Mouse (Mus musculus) intestine, embryonic 14.5 days (tissue): ENCODE measurements around the gene Fosl2. TPM values are rescaled to one million over a fixed set of nuclear protein-coding genes. Genes with fewer than 3 reads are reported as not detected.
A peak's percentile ranks its signal among the peaks of the same experiment; 100 is the strongest.

Experiments used
- ATAC-seq: fragments of 200-750 bp; cut with Nextera tagmentation; replicated peaks from 2 replicates; pipeline ENCODE4 v1.8.0; 2017; ENCODE audit warnings: low read depth, moderate number of reproducible peaks, moderate TSS enrichment, moderate library complexity; ENCODE audit not compliant: low FRiP score, low TSS enrichment
- DNase-seq: peaks from one replicate; pipeline ENCODE4 v3.0.0-alpha.2; 2018; ENCODE audit warnings: low spot score
- H3K27ac ChIP-seq: fragments of 300-500 bp; sonication (generic); 2 replicates; pipeline ENCODE4 v1.5.1; 2014; ENCODE audit warnings: low read depth, mild to moderate bottlenecking, control low read depth
- H3K27me3 ChIP-seq: fragments of 300-500 bp; sonication (generic); replicated peaks from 2 replicates; pipeline ENCODE4 v1.6.1; 2014; ENCODE audit warnings: low read length, control low read depth; ENCODE audit not compliant: control insufficient read depth, insufficient read depth
- H3K36me3 ChIP-seq: fragments of 300-500 bp; sonication (generic); 2 replicates; pipeline ENCODE4 v1.6.1; 2014; ENCODE audit warnings: low read length, control low read depth; ENCODE audit not compliant: control insufficient read depth, insufficient read depth
- H3K4me1 ChIP-seq: fragments of 300-500 bp; sonication (generic); replicated peaks from 2 replicates; pipeline ENCODE4 v1.6.1; 2014; ENCODE audit warnings: low read length, control low read depth, mixed read lengths; ENCODE audit not compliant: control insufficient read depth, insufficient read depth
- H3K4me2 ChIP-seq: fragments of 300-500 bp; sonication (generic); 2 replicates; pipeline ENCODE4 v1.6.1; 2014; ENCODE audit warnings: low read length
- H3K4me3 ChIP-seq: fragments of 300-500 bp; sonication (generic); 2 replicates; pipeline ENCODE4 v1.5.1; 2014; ENCODE audit warnings: low read depth, low read length, control low read depth, mixed read lengths
- H3K9ac ChIP-seq: fragments of 300-500 bp; sonication (generic); 2 replicates; pipeline ENCODE4 v1.6.1; 2014; ENCODE audit warnings: mild to moderate bottlenecking, low read length
- H3K9me3 ChIP-seq: fragments of 300-500 bp; sonication (generic); 2 replicates; pipeline ENCODE4 v1.6.1; 2016; ENCODE audit warnings: low read length, control low read depth; ENCODE audit not compliant: control insufficient read depth
- WGBS: fragments of 180-500 bp; shearing (Covaris S2); extraction: QIAGEN DNeasy Blood & Tissue Kit; methylation state at CpG from one replicate; pipeline ENCODE4 v1.1.7; 2014; 5-methylcytosine and 5-hydroxymethylcytosine counted together
- polyA plus RNA-seq: library from polyadenylated mRNA; unstranded; fragments of >200 nt; fragmentation: Nextera tagmentation; extraction: Ambion mirVana; gene quantifications from 2 replicates; pipeline ENCODE4 v1.2.1, GENCODE M21; 2014

The Fosl2 gene
- polyA plus RNA-seq, 1 experiment from 2014 or later: 10.2 TPM

GRCm38 (mm10) chr5:32103545-32103944 lies 32.1 kb upstream of the Fosl2 start:
- 98% methylated on average over 1 of the region's 1 CpGs for WGBS
- H3K9ac ChIP-seq: no peak overlapping the region
- H3K27ac ChIP-seq: no peak overlapping the region
- no peaks in the 10 kb centered on the region for H3K9me3 ChIP-seq
- peaks cover 16% of the 10 kb centered on the region for H3K4me1 ChIP-seq
- no peak for DNase-seq
- no peak for ATAC-seq
- no peak overlapping the region for H3K4me3 ChIP-seq
- H3K27me3 ChIP-seq: no peaks in the 10 kb centered on the region
- no peak overlapping the region for H3K4me2 ChIP-seq
- no peaks in the 10 kb centered on the region for H3K36me3 ChIP-seq

GRCm38 (mm10) chr5:32104119-32104990 lies 31.2 kb upstream of the Fosl2 start:
- H3K36me3 ChIP-seq: no peaks in the 10 kb centered on the region
- no peak overlapping the region for H3K4me2 ChIP-seq
- H3K4me3 ChIP-seq: no peak overlapping the region
- H3K27me3 ChIP-seq: no peaks in the 10 kb centered on the region
- H3K4me1 ChIP-seq: peaks cover 16% of the 10 kb centered on the region
- DNase-seq: no peak
- no peaks in the 10 kb centered on the region for H3K9me3 ChIP-seq
- 85% methylated on average over 12 of the region's 12 CpGs for WGBS
- ATAC-seq: no peak
- H3K9ac ChIP-seq: no peak overlapping the region
- H3K27ac ChIP-seq: no peak overlapping the region

GRCm38 (mm10) chr5:32106473-32107140 lies 29.0 kb upstream of the Fosl2 start:
- H3K4me1 ChIP-seq: peaks cover 16% of the 10 kb centered on the region
- no peak for ATAC-seq
- no peak for DNase-seq
- H3K9me3 ChIP-seq: no peaks in the 10 kb centered on the region
- H3K27me3 ChIP-seq: no peaks in the 10 kb centered on the region
- no peak overlapping the region for H3K9ac ChIP-seq
- WGBS: 77% methylated on average over 5 of the region's 5 CpGs
- H3K36me3 ChIP-seq: no peaks in the 10 kb centered on the region
- no peak overlapping the region for H3K4me2 ChIP-seq
- no peak overlapping the region for H3K27ac ChIP-seq
- H3K4me3 ChIP-seq: no peak overlapping the region

GRCm38 (mm10) chr5:32110651-32111050 lies 24.9 kb upstream of the Fosl2 start:
- Histone ChIP-seq H3K4me1 (no peaks in the 10 kb centered on the region), H3K27ac (no peak overlapping the region), H3K4me2 (no peak overlapping the region), H3K4me3 (no peak overlapping the region), H3K36me3 (no peaks in the 10 kb centered on the region), H3K27me3 (no peaks in the 10 kb centered on the region), H3K9me3 (no peaks in the 10 kb centered on the region), H3K9ac (no peak overlapping the region)
- 78% methylated on average over 4 of the region's 4 CpGs for WGBS
- ATAC-seq: no peak
- DNase-seq: no peak

GRCm38 (mm10) chr5:32112206-32112916 lies 23.2 kb upstream of the Fosl2 start:
- H3K27me3 ChIP-seq: no peaks in the 10 kb centered on the region
- WGBS: 77% methylated on average over 7 of the region's 7 CpGs
- no peak for DNase-seq

GRCm38 (mm10) chr5:32120901-32121376 lies 14.7 kb upstream of the Fosl2 start:
- H3K4me2 ChIP-seq: no peak overlapping the region

More at GRCm38 (mm10) chr5:32112206-32112916, 23.2 kb upstream of the Fosl2 start:
- H3K27ac ChIP-seq: no peak overlapping the region
- H3K4me1 ChIP-seq: no peaks in the 10 kb centered on the region
- H3K4me2 ChIP-seq: no peak overlapping the region
- H3K4me3 ChIP-seq: no peak overlapping the region
- no peaks in the 10 kb centered on the region for H3K9me3 ChIP-seq
- H3K36me3 ChIP-seq: no peaks in the 10 kb centered on the region
- ATAC-seq: no peak
- no peak overlapping the region for H3K9ac ChIP-seq

GRCm38 (mm10) chr5:32121936-32122335 lies 13.7 kb upstream of the Fosl2 start:
- 90% methylated on average over 6 of the region's 6 CpGs for WGBS
- no peak overlapping the region for H3K4me2 ChIP-seq
- H3K4me3 ChIP-seq: no peak overlapping the region
- DNase-seq: no peak
- H3K27me3 ChIP-seq: no peaks in the 10 kb centered on the region
- H3K9ac ChIP-seq: no peak overlapping the region
- no peaks in the 10 kb centered on the region for H3K36me3 ChIP-seq
- H3K4me1 ChIP-seq: no peaks in the 10 kb centered on the region
- H3K9me3 ChIP-seq: no peaks in the 10 kb centered on the region
- no peak overlapping the region for H3K27ac ChIP-seq
- no peak for ATAC-seq

More at GRCm38 (mm10) chr5:32120901-32121376, 14.7 kb upstream of the Fosl2 start:
- Histone ChIP-seq H3K27me3 (no peaks in the 10 kb centered on the region), H3K36me3 (no peaks in the 10 kb centered on the region), H3K4me3 (no peak overlapping the region), H3K4me1 (no peaks in the 10 kb centered on the region), H3K9me3 (no peaks in the 10 kb centered on the region), H3K27ac (no peak overlapping the region), H3K9ac (no peak overlapping the region)
- ATAC-seq: peak; percentile 36; the same call in 1 of the 2 replicates
- 41% methylated on average over 11 of the region's 11 CpGs for WGBS
- DNase-seq: no peak

- WGBS: 86% methylated on average over 5 of the region's 5 CpGs
Measured at GRCm38 (mm10) chr5:32122363-32122762, 13.2 kb upstream of the Fosl2 start.

More at GRCm38 (mm10) chr5:32122363-32122762, 13.2 kb upstream of the Fosl2 start:
- ATAC-seq (no peak), DNase-seq (no peak)
- no peaks in the 10 kb centered on the region for H3K4me1 ChIP-seq
- no peaks in the 10 kb centered on the region for H3K27me3 ChIP-seq
- H3K27ac ChIP-seq: no peak overlapping the region
- no peaks in the 10 kb centered on the region for H3K9me3 ChIP-seq
- no peaks in the 10 kb centered on the region for H3K36me3 ChIP-seq
- no peak overlapping the region for H3K4me3 ChIP-seq
- H3K9ac ChIP-seq: no peak overlapping the region
- H3K4me2 ChIP-seq: no peak overlapping the region
